Mouse (Mus musculus) A20 (cell line): Measurements from ENCODE around the gene Bmpr1b.

Experiments
- DNase-seq: peaks from one replicate; pipeline ENCODE4 v3.0.0-alpha.2; 2011; ENCODE audit warnings: low read depth, low spot score

Bmpr1b gene

DNA sequence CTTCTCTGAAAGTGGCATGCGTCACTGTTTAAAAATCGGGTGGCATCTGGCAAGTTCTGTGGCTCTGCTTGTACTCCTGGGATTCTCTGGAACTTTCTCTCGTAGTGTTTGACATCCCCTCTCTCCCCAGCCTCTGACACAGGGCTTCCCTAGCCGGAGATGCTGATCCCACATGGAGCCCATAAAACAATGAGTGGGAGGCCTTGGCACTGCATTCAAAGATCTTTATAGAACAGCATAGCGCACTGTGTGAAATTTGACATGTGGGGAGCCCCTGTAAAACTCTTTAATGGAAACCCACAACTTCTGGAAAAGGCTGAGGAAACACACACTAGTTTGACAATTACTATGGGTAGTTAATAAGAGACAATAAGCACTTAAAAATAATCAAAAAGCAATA, 126.2 kb downstream of the Bmpr1b start:
- no peak for DNase-seq

DNA sequence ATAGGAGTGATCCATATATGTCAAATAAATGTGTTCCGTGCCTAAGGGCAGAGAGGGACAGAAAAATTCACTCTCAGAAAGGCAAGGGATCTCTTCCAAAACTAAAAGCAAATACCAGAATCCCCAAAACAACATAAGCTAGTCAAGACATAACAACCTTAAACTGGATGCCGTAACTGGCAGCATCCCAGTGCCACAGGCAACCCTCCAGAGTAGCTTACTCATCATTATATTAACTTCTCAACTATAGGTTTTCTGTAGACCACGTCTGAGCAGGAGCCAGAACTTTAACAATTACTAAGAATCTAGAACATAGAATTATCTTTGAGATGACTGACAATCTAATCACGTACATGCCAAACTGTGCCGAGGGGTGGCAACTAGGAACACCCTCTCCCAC, 128.9 kb downstream of the Bmpr1b start:
- no peak for DNase-seq

DNA sequence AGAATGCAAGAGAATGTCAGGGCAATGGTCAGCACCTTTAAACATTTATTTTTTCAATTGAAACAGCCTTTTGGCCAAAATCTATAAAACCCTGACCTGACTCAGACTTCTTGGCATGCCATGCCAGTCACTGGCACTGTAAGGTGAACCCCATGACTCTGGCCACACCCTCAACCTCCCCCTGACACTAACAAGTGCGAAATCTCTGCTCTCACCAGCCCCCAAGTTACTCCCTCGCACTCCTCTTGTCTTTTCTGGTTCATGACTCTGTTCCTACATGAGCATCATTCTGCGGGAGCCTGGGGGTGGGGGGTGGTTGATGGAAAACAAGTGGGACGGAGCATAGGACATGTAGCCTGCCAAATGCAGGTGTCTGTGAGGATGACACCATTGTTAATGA, 135.1 kb downstream of the Bmpr1b start:
- DNase-seq, result no peak

DNA sequence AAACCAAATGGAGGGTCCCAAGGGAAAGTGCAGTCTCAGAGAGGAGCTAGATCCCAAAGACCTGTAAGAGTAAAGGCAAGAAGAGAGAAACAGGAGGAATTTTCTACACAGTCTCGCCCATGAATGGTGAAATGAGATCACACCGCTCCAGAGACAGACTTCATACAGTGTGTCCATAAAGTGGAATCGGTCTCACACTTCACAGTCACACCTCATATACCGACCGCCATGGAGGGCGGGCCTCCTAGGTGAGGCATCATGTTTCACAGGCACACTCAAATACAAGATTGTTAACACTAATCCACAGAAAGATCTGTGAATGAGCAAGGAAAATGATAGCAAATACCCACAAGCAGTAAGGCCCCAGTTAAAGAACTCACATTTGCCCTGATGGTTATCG, 149.5 kb downstream of the Bmpr1b start:
- DNase-seq, result no peak

DNA sequence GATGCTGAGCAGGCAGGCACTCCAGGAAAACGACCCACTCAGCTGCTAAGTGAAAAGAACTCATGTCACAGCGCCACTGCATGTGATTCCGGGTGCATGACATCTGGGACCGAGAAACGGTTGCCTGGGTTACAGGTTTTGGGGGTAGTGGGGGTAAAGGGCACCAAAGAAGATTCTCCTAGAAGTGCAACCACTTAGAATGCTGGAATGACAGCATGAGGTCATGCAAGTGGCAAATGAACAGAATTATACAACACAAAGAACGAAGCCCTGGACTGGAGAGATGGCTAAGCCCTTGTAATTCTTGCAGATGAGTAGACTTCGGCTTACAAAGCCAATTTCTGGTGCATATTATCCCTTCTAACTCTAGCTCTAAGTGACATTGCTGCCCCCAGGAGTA, 184.7 kb downstream of the Bmpr1b start:
- no peak for DNase-seq

DNA sequence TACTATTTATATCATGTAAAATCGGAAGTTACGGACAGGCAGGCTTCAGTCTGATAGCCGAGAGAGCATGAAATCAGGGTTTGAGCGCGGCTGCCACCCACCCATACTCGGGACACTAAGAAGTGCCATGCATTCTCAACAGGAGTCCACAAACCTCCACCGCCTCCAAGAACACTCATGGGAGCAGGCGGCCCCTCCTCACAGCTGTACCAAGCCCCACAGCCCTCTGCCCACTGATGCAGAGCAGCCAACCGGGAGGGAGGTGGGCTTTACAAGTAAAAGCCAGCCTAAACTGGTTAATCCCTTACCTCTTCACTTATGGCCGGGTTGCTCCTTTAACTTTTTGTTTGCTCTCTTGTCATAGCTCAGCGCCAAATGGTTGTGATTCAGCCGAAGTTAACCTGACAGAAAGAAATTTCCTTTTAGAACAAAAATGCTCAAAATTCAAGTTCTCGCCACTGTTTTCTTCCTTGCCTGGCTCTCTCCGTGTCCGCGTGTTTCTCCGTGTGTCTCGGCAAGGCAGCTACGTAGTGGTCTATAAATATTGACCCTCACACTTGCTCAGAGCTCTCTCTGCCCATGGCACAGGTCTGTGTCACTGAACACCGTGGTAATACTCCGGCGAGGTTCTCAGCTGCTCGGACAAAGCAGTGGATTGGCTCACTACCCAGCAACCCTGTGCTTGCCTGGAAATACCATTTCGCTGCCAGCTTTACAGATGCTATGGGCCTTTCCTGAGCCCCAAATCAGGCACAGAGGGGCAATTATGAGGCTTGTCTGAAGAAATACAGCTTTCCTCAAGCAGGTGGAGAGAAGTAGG, 187.4 kb downstream of the Bmpr1b start:
- DNase-seq, result no peak

DNA sequence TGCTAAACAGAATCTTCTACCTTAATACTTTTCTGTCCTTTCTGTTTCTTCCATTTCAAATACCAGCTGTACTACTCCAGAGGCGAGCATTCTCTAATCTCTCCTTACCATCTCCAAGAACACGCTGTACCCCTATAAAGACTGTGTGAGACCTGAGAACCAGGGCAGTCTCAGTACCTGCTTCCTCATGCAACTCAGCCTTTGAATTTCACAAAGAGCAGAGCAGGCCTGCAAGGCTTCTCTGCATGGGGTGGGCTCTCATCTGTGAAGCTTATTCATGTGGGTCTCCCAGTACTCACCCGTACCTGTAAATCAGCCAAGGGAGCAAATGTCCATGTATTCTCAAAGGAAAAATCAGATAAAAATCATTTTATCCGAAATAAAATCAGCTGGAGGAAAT, 203.0 kb downstream of the Bmpr1b start:
- no peak for DNase-seq

DNA sequence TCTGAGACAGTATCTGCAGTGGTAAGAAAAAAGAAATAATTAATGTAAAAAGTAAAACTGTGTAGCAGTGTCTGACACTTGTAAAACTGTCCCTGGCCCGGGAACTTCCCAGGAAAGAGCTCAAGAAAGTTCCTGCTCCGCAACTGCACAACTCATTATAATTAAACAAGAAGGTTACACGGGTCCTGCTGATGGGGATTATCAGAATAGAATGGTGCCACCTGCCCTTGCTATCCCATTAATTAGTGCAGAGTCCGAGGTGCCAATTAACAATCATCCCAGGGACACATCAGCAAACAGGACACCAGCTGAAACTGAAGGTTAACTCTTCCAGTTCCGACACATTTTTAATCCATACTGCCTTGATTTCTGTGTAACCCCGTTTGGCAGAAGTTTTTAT, 216.3 kb downstream of the Bmpr1b start:
- no peak for DNase-seq

DNA sequence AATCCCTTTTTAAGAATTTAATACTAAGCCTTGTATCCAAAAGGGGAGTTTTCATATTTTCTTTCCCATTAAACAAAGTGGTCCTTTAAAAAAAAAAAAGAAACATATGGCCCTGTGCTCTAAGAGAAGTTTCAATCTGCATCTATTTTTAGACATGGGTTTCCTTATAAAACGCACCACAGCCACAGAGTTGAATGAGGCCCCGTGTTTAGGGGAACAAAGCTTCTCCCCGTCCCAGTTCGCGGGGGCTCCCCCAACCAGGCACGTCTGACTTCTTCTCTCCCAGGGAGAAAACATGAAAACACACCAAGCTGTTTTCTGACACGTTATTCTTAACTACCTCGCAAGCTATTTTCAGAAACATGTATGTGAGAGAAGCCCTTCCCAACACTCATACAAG, 218.6 kb downstream of the Bmpr1b start:
- no peak for DNase-seq

DNA sequence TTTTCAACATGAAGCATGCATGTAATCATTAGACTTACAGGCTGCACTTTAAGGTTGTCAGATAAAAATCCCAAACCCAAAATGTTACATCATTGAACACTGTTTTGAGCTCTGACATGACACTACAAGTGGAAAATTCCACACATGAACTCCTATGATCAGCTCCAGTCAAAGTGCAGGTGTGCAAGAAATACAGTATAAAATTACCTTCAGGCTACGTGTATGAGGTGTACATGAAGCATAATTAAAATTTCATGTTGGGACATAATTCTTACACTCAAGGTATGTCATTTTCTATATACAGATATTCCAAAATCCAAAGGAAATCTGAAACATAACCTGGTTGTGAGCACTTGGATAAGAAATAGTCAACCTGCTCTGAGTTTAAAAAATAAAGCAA, 220.7 kb downstream of the Bmpr1b start:
- no peak for DNase-seq

DNA sequence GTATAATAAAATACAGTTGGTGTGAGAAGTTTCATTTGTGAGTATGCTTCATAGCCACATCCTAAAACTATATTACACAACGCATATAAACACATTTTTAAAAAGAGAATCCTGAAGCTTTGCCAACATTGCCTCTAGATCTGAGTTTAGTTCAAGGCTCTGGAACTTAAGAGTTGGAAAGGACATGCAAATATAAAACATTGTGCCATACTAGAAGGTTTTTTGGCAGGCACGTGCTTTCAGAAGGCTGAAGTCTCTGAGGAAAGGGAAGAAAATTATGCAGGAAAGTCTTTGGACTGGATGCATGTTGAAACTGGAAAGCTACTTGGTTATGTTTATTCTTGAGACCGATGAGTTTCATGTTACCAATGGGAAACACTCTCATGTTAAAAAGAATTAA, 221.1 kb downstream of the Bmpr1b start:
- DNase-seq, result no peak

DNA sequence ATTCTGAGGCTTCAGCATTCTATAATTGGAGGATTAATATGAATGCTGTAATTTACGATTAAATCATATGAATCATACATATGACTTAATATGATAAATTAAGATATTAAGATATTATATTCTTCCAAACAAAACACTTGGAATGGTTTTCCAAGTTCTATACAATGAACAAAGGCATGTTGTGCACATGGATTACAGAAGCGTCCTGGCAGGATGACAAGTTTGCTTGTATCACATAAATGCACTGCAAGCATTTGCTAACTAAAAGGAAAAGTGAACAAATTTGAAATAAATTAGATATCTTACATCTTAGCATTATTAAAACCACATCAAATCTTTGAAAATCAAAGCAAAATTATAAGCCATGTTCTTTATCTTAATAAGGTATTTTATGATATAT, 222.4 kb downstream of the Bmpr1b start:
- DNase-seq, result no peak

DNA sequence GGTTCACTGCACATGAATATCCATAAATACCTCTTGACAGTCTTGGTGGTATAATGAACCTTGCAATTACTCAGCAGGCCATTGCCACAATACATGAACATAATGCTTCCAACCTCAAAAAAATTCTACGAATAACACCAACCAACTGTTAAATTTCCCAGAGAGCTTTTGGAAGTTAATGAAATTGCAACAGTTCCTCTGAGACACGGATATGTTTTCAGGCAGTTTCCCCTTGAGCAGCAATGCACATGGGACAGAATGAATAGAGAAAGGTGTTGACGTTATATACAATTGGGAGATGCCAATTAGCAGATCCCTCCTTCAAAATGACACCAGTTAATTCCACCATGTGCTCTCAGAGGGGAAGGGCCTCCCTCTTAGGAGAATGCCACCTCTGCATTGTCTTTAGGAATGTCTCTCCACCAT, 225.9 kb downstream of the Bmpr1b start:
- DNase-seq, result no peak

DNA sequence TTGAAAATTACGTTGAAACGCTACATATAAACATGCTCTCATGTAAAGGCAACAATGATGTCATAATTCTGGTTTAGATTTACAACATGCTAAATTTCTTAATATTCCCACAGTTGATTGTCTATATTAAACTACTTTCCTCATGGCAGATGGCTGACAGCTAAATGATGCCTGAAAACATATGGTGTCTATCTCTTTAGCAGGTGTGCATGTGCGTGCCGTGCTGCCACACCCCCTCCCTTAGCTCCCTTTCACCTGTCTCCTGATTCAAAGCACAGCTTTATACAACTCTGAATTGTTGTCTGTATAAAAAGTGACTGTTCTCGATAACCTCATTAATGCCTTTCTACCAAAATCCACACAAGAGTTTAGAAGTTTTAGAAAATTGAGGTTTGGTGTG, 229.0 kb downstream of the Bmpr1b start:
- no peak for DNase-seq

DNA sequence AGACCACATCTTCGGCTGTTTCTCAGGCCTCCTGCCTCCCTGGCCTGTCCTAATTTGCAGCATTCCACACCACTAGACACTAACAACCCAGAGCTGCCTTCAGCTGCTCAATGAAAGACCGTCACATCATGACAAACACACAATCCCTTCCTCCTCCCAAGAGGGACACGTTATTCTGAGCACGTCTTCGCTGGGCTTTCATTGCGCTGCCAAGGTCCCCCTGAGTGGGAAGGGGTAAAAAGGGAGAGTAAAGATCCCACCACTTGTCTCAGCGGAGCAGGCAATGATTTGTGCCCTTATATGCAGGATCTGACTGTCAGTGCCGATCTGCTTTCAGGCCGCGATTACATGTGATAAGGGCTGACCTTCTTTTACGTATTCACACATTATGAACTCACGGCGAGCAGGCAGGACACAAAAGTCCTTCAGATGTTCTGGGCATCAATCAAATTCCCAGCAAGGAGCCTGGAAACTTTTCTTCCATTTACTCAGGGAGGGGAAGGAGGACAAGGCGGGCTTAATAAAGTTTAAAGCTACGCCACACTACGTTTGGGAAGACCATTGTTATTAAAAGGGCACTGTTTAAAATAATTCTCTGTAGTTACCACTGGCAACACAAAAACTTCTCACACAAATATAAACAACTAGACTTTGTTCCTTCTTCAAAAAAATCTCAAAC, 232.5 kb downstream of the Bmpr1b start:
- no peak for DNase-seq

DNA sequence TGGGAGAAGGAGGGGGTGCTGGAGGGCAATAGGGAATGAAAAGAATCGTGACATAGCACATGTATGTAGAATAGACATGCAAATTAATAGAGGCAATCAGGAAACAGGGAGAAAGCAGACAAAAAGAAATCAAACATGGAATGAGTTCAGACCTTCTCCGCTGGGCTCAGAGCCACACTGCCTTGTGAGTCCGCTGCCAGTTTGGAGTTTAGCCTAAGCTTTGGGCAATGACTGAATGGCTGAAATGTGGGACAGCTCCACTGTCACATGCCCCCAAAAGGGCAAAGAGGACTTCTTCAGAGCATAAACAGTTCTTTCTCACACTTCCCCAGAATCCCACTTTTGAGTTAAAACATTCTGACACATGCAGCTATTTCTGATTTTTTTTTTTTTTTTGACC, 236.3 kb downstream of the Bmpr1b start:
- DNase-seq, result no peak

DNA sequence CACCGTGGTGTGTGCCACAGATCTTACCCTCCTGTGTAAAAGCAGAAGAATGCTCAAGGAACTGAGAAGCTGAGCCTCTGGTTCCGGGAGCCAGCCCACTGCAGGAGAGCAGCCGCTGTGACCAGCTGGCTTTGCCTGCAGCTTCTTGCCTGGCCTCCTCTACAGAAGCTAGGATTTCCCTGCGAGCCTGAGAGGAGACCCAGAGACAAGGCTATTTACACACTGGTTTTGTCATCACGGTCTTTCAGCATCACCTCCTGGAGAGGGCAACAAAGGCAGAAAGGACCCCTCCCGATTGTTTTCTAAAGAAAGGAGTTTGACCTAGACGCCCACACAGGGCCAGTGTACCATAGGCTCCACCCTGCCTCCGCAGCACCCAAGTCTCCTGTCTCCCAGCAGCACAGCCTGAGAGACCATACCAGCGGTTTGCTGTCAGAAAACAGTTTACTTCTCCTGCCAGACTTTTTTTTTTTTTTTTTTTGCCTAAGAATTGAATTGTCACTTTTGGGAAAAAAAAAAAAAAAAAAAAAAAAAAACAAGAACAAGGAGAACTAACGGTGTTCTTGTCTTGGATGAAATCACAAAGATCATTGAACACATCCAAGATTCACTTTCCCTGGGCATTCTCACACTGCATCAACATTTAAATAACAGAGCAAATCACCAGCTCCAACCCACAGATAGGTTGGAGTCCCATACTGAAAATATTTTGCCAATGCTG, 237.7 kb downstream of the Bmpr1b start:
- no peak for DNase-seq

DNA sequence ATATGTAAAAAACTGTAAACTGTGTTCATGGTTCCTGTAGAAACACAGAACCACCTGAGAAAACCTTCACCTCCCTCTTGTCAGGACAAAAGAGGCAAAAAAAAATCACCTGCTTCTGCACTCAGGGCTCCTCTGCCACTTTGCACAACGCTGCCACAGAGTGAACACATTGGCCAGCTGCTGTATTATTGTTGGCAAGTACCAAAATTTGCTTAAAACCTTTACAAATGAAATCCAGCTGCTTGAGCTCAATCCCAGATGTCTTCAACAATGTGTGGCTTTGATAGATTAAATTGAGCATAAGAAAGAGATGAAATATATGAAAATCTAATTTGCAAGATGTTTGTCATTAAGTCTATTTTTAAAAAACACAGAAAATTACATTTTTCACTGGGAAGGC, 245.8 kb downstream of the Bmpr1b start:
- DNase-seq, result no peak

DNA sequence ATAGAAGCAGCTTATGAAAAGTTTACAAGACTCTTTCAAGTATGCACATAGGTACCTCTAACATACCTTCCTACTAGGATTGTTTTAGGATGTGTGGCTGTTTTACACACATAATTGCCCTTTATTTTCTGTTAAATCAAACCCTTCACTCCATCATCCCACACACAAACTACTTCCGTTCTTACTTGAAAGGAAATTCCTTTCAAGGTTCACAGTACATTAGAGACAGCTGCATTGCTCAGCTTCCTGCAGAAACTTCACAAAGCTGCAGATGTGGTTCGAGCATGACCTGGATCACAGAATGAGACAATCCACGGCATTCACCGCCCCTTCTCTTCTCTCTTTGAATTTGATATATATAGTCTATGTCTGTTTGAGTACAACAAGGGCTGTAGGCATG, 248.1 kb downstream of the Bmpr1b start:
- DNase-seq, result no peak

DNA sequence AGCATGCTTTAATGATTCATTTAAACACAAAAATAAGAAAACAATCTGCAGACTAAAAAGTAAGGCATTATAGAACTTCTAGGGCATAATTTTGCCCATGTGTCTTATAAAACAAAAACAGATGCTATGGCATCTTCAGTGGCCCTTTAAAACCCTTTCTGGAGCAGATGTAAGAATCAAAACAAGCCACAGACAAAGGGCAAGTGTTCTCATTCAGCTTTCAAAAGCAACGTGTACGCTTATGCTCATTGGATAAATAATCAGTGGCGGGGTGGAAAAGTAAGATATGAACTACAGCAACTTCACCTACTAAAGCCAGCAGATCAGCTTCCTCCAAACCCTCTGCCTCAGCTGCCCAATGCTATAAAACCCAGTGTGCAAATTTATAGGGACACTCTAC, 249.6 kb downstream of the Bmpr1b start:
- DNase-seq, result no peak

DNA sequence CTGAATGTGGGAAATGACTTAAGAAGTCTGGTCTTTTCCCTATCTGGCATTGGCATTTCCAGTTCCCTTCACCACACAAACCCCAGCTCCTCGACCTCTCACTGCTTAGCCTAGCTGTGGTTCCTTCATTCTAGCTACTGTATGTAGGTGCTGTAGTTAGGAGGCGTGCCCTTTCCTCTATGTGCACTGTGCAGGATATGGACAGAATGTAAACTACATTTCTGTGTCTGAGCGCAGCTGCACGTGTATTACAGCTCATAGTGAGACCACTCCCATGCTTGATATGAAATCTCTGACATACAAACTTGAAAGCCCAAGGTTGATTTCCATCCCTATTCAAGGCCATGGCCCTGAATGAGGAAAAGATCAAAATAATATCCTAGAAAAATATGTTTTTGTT, 252.1 kb downstream of the Bmpr1b start:
- DNase-seq, result no peak

DNA sequence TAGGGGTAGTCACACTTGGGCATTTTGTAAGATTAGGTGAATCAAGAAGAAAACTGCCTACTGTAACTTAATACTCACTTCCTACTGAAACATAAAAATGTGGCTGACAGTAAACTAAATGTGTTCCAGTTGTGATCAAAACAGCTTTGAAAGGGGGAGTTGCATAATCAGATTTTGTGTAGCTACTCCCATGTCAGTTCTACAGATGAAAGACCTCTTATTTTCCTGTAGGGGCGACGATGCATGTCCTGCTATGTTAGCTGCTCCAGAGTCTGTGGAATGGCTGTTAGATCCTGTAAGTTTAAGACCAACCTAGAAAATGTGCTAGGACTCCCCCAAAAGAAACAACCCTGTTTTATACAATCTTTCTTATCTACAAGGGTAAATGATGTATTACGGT, 253.2 kb downstream of the Bmpr1b start:
- DNase-seq, result no peak

DNA sequence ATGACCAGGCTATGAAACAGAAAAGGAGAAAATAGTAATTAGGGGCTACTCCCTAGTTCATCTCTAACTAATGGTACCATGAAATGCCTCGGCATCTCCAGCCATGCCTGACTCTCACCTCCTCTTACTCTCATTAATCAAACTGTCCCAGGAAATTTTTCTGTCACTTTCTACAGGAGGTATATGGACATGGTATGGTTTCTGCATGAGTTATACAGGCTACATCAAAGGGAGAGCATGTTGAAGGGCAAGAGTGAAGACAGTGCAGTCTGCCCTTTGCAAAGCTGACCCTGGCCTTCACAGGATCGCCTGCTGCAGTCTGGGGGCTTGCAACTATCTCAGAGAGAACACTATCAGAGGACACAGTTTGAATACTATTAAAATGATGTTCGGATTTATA, 254.6 kb downstream of the Bmpr1b start:
- no peak for DNase-seq
